Mouse (Mus musculus): Measurements from ENCODE around the gene Ggta1. TPM values are rescaled to one million over a fixed set of nuclear protein-coding genes. Genes with fewer than 3 reads are reported as not detected.

The Ggta1 gene
- polyA plus RNA-seq, 1 experiment, result 3.5 TPM

GRCm38 (mm10) chr2:35417231-35417630 is 45.8 kb downstream of the Ggta1 start:
- no peak for TF ChIP-seq POLR2A (IDR thresholded peaks at IDR 0.05; ENCODE audit: low read depth, low read length)
- no peak for TF ChIP-seq CTCF (IDR thresholded peaks at IDR 0.05; ENCODE audit: extremely low read depth, insufficient read length, insufficient replicate concordance, low read depth, low read length)
- H3K4me1 ChIP-seq (ENCODE audit: control insufficient read depth, insufficient read depth, insufficient read length, low read length), result no peaks in the 10 kb centered on the region; the same call in 1 of the 2 replicates
- no peak overlapping the region for H3K4me3 ChIP-seq (ENCODE audit: low read depth, low read length)
- peaks cover 1% of the 10 kb centered on the region; the same call in 1 of the 2 replicates for H3K36me3 ChIP-seq (ENCODE audit: control insufficient read depth, insufficient read depth, low read length)
- no peak overlapping the region for H3K27ac ChIP-seq (ENCODE audit: insufficient read depth, low read depth, low read length)
- WGBS, result 52% methylated on average over 1 of the region's 1 CpGs
- no peaks in the 10 kb centered on the region for H3K27me3 ChIP-seq (ENCODE audit: control insufficient read depth, insufficient read depth, low read length)

- Histone ChIP-seq H3K36me3 (ENCODE audit: control insufficient read depth, insufficient read depth, low read length) (0 out of 2 replicates have a peak, but pooled peaks cover 1% of the 10 kb centered on the region), H3K4me1 (ENCODE audit: control insufficient read depth, insufficient read depth, insufficient read length, low read length) (no peaks in the 10 kb centered on the region; the same call in 1 of the 2 replicates), H3K27ac (ENCODE audit: insufficient read depth, low read depth, low read length) (no peak overlapping the region), H3K27me3 (ENCODE audit: control insufficient read depth, insufficient read depth, low read length) (no peaks in the 10 kb centered on the region), H3K4me3 (ENCODE audit: low read depth, low read length) (no peak overlapping the region)
- 72% methylated on average over 6 of the region's 6 CpGs for WGBS
- no peak for TF ChIP-seq POLR2A (IDR thresholded peaks at IDR 0.05; ENCODE audit: low read depth, low read length)
- TF ChIP-seq CTCF (IDR thresholded peaks at IDR 0.05; ENCODE audit: extremely low read depth, insufficient read length, insufficient replicate concordance, low read depth, low read length), result no peak
Observed at GRCm38 (mm10) chr2:35416473-35416872, 46.6 kb downstream of the Ggta1 start.

DNA sequence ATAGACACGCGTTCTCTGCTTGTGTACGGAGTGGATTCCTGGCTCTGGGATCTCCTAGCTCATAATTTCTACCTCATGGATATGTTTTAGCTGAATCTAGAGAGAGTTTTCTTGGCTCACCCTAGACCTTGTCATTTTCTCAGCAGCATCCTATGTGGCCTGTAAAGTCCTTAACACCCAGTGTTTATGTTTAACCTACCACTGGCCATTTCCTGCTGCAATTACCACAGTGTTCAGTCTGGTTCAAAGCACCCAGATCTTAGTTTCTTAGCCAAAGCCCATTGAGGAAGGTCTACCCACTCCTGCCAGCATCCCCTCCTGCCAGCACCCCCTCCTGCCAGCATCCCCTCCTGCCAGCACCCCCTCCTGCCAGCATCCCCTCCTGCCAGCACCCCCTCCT is 50.2 kb downstream of the Ggta1 start:
- Histone ChIP-seq H3K27me3 (ENCODE audit: control insufficient read depth, insufficient read depth, low read length) (no peaks in the 10 kb centered on the region), H3K36me3 (ENCODE audit: control insufficient read depth, insufficient read depth, low read length) (no peaks in the 10 kb centered on the region), H3K4me1 (ENCODE audit: control insufficient read depth, insufficient read depth, insufficient read length, low read length) (no peaks in the 10 kb centered on the region; the same call in 1 of the 2 replicates), H3K4me3 (ENCODE audit: low read depth, low read length) (no peak overlapping the region), H3K27ac (ENCODE audit: insufficient read depth, low read depth, low read length) (no peak overlapping the region)
- TF ChIP-seq POLR2A (IDR thresholded peaks at IDR 0.05; ENCODE audit: low read depth, low read length), result no peak
- TF ChIP-seq CTCF (IDR thresholded peaks at IDR 0.05; ENCODE audit: extremely low read depth, insufficient read length, insufficient replicate concordance, low read depth, low read length), result no peak
- WGBS, result 87% methylated on average over 3 of the region's 3 CpGs

- 71% methylated on average over 2 of the region's 2 CpGs for WGBS
Observed at GRCm38 (mm10) chr2:35412246-35412645, 50.8 kb downstream of the Ggta1 start.

GRCm38 (mm10) chr2:35411640-35412190 is 51.3 kb downstream of the Ggta1 start:
- TF ChIP-seq POLR2A (IDR thresholded peaks at IDR 0.05; ENCODE audit: low read depth, low read length) (no peak), CTCF (IDR thresholded peaks at IDR 0.05; ENCODE audit: extremely low read depth, insufficient read length, insufficient replicate concordance, low read depth, low read length) (no peak)
- H3K36me3 ChIP-seq (ENCODE audit: control insufficient read depth, insufficient read depth, low read length), result no peaks in the 10 kb centered on the region
- no peak overlapping the region for H3K27ac ChIP-seq (ENCODE audit: insufficient read depth, low read depth, low read length)
- H3K4me1 ChIP-seq (ENCODE audit: control insufficient read depth, insufficient read depth, insufficient read length, low read length), result no peaks in the 10 kb centered on the region; the same call in 1 of the 2 replicates
- 48% methylated on average over 10 of the region's 10 CpGs for WGBS
- H3K4me3 ChIP-seq (ENCODE audit: low read depth, low read length), result no peak overlapping the region
- H3K27me3 ChIP-seq (ENCODE audit: control insufficient read depth, insufficient read depth, low read length), result no peaks in the 10 kb centered on the region

More at GRCm38 (mm10) chr2:35412246-35412645, 50.8 kb downstream of the Ggta1 start:
- Histone ChIP-seq H3K27me3 (ENCODE audit: control insufficient read depth, insufficient read depth, low read length) (no peaks in the 10 kb centered on the region), H3K4me1 (ENCODE audit: control insufficient read depth, insufficient read depth, insufficient read length, low read length) (no peaks in the 10 kb centered on the region; the same call in 1 of the 2 replicates), H3K27ac (ENCODE audit: insufficient read depth, low read depth, low read length) (no peak overlapping the region), H3K4me3 (ENCODE audit: low read depth, low read length) (no peak overlapping the region), H3K36me3 (ENCODE audit: control insufficient read depth, insufficient read depth, low read length) (no peaks in the 10 kb centered on the region)
- no peak for TF ChIP-seq POLR2A (IDR thresholded peaks at IDR 0.05; ENCODE audit: low read depth, low read length)
- no peak for TF ChIP-seq CTCF (IDR thresholded peaks at IDR 0.05; ENCODE audit: extremely low read depth, insufficient read length, insufficient replicate concordance, low read depth, low read length)

- Histone ChIP-seq H3K4me1 (ENCODE audit: control insufficient read depth, insufficient read depth, insufficient read length, low read length) (no peaks in the 10 kb centered on the region; the same call in 1 of the 2 replicates), H3K36me3 (ENCODE audit: control insufficient read depth, insufficient read depth, low read length) (no peaks in the 10 kb centered on the region; the same call in 1 of the 2 replicates), H3K27me3 (ENCODE audit: control insufficient read depth, insufficient read depth, low read length) (no peaks in the 10 kb centered on the region), H3K27ac (ENCODE audit: insufficient read depth, low read depth, low read length) (no peak overlapping the region), H3K4me3 (ENCODE audit: low read depth, low read length) (no peak overlapping the region)
- 82% methylated on average over 6 of the region's 6 CpGs for WGBS
- TF ChIP-seq CTCF (IDR thresholded peaks at IDR 0.05; ENCODE audit: extremely low read depth, insufficient read length, insufficient replicate concordance, low read depth, low read length) (no peak), POLR2A (IDR thresholded peaks at IDR 0.05; ENCODE audit: low read depth, low read length) (no peak)
Observed at GRCm38 (mm10) chr2:35409466-35409865, 53.6 kb downstream of the Ggta1 start.

DNA sequence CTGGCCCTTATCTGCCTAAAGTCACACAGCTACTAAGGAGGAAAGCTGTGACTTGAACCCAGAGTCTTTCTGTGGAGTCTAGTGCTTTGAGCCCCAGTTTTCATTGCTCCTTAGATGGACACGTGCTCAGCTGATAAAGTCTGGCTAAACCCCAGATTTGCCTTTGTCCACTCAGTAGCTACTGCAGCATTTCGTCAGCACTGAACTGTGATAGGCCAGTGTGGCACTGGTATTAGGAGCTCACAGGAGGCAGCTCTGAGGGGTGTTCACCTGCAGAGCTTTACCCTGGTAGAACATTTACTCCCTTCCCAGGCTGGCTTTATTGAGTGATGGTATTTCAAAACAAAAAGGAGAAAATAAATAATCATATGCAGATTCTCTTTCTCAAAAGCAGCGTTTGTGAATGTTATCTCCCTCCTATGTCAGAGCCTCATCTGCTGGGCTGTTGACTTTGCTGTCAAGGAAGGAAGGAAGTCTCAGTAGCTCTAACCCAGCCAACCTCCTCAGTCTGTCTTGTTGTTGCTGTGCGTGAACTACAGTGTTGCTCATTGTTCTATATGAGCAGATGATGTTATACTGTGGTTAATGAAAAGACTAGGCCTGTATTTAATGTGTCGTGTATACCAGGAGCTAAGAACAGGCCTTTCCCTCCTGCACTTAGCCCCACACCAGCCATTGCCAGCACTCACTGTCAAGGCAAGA is 54.5 kb downstream of the Ggta1 start:
- Histone ChIP-seq H3K27ac (ENCODE audit: insufficient read depth, low read depth, low read length) (no peak overlapping the region), H3K4me3 (ENCODE audit: low read depth, low read length) (no peak overlapping the region), H3K27me3 (ENCODE audit: control insufficient read depth, insufficient read depth, low read length) (no peaks in the 10 kb centered on the region), H3K36me3 (ENCODE audit: control insufficient read depth, insufficient read depth, low read length) (no peaks in the 10 kb centered on the region; the same call in 1 of the 2 replicates), H3K4me1 (ENCODE audit: control insufficient read depth, insufficient read depth, insufficient read length, low read length) (no peaks in the 10 kb centered on the region; the same call in 1 of the 2 replicates)
- TF ChIP-seq POLR2A (IDR thresholded peaks at IDR 0.05; ENCODE audit: low read depth, low read length), result no peak
- TF ChIP-seq CTCF (IDR thresholded peaks at IDR 0.05; ENCODE audit: extremely low read depth, insufficient read length, insufficient replicate concordance, low read depth, low read length), result no peak
- WGBS, result 63% methylated on average over 5 of the region's 5 CpGs

Measured in small intestine, adult 2 months (tissue).